ENCODE assay signal across 13 mouse cellular contexts in the genomic region with DNA sequence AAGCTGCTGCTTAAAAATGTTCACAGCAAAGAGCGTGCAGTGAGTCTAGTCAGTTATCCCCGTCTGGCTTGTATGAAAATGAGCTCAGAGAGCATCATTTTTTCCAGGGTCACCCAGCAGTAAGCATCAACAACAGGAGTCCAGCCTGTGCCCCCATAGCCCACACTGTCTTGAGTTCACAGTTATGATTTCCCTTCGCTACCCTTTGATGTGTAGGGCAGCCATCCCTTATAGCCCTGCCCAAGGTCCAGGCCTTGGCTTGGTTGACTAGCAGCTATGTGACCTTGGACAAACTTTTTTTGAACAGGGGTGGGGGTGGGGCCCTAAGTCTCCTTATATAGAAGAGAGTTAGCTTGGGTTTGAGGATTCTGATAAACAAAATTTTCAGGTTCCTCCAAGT.
"Had no signal": no experiment of that assay in that cellular context is flagged by ENCODE, and none has a peak within 500 bp of the region (broad histone marks: within the 10 kb centered on the region; RNA-seq: fewer than 3 reads in every experiment).

No protein-coding gene starts in this region.

- DNase-seq: kidney, adult 2 months; kidney, postnatal 10 days; kidney, postnatal 4 days; liver; lung, adult 18-20 months; lung, postnatal 10 days; lung, postnatal 36 days; right cerebral cortex, adult 18-20 months; right cerebral cortex, postnatal 14 days; right cerebral cortex, postnatal 4 days; thymus, adult 2 months; thymus, postnatal 14 days; thymus, postnatal 4 days had no signal
